Mouse (Mus musculus) liver, adult 2 months (tissue): ENCODE measurements around the gene Mdh2.

ENCODE experiments used
- CTCF ChIP-seq: fragments of 200-500 bp; IDR thresholded peaks from 2 replicates; pipeline ENCODE4 v1.5.1; 2011; ENCODE audit warnings: low read depth, low read length, control low read depth
- POLR2A ChIP-seq: fragments of 200-500 bp; IDR thresholded peaks from 2 replicates; pipeline ENCODE4 v1.6.1; 2011; ENCODE audit warnings: low read length, control low read depth; ENCODE audit not compliant: insufficient read depth; ENCODE audit errors: extremely low read depth

DNA sequence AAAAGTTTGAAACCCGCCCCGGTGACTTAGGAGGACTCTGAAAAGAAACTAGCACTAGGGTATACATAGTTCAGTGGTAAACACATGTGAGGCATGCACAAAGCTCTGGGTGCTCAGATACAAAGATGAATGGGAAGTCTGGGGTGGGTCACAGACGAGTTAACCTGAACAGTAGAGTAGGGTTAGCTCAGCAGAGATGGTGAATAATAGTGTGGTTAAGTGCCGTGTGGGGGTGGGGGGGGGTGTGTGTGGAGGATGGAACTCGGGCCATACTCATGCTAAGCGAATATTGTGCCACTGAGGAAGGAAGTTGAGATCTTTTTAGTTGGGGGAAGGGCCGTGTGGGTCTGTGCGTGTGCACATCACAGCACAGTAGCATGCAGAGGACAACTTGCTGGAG, 2.1 kb downstream of the Mdh2 start:
- TF ChIP-seq POLR2A: no peak
- TF ChIP-seq CTCF: no peak
